Mouse (Mus musculus) adrenal gland, postnatal 4 days (tissue): ENCODE data around the gene Ush2a. TPM values are rescaled to one million over a fixed set of nuclear protein-coding genes. Genes with fewer than 3 reads are reported as not detected.

Experiments
- DNase-seq, 2 experiments: peaks; one replicate each; pipeline ENCODE4 v3.0.0; 2021 to 2022; ENCODE audit warnings: low spot score in 2 of 2, mixed read lengths in 2 of 2
- total RNA-seq, 2 experiments: library from RNA; stranded (reverse); gene quantifications; 2 replicates each; pipeline ENCODE4 v1.2.3; 2021

Ush2a gene
- total RNA-seq, 2 experiments from 2014 or later, result 0.08 to 0.17 TPM

DNA sequence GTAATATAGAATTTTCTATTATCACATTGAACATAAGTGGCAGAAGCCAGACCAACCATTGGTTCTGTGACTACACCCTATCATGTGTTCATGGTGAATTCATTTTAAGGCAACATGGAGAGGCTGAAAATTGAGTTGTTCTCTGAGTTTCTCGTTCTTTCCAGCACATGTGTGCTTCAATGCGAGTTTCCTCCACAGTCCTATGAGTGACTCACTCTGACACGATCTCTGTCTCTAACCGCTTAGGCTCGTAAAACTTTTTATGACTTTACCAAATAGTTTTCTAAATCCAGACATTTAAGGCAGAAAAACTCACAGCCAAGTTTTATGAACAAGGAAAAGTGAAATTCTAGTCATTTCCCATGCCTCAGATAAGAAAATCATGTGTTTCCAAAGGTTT is 597.9 kb downstream of the Ush2a start:
- DNase-seq, result no peak

- no peak for DNase-seq
Observed at GRCm38 (mm10) chr1:188865881-188866280, 604.1 kb downstream of the Ush2a start.

- DNase-seq, result no peak
Observed at GRCm38 (mm10) chr1:188866515-188866914, 604.7 kb downstream of the Ush2a start.

GRCm38 (mm10) chr1:188878531-188879055 is 616.8 kb downstream of the Ush2a start:
- DNase-seq, result no peak

DNA sequence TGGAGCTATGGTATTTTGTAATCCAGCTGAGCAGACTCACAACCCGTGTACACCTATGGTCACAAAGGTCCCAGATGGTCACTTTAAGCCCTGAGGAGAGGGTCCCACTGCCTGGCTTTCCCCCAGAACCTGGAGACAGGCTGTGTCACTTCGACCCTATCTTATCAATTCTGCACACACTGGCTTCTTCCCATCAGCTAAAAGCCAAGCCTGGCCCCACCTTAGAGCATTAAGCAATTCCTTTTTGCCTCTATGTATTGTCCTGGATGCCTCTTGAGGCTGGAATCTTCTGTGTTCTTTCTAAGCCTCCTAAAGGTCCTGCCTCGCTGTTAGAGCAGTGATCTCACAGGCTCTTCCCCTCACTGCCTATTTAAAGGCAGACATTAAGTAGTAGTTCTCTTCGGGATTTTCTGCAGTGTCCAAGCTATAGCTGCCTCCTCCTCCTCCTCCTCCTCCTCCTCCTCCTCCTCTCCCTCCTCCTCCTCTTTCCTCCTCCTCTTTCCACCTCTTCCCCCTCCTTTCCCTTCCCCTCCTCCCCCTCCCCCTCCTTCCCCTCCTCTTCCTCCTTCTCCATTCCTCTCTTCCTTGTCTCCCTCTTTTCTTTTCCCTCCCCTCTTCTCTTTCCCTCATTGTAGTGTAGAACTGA is 635.2 kb downstream of the Ush2a start:
- no peak for DNase-seq

- no peak for DNase-seq
Observed at GRCm38 (mm10) chr1:188904091-188904490, 642.3 kb downstream of the Ush2a start.

- no peak for DNase-seq
Observed at GRCm38 (mm10) chr1:188906175-188906574, 644.4 kb downstream of the Ush2a start.

GRCm38 (mm10) chr1:188910656-188911055 is 648.8 kb downstream of the Ush2a start:
- no peak for DNase-seq

GRCm38 (mm10) chr1:188919946-188920345 is 658.1 kb downstream of the Ush2a start:
- no peak for DNase-seq

DNA sequence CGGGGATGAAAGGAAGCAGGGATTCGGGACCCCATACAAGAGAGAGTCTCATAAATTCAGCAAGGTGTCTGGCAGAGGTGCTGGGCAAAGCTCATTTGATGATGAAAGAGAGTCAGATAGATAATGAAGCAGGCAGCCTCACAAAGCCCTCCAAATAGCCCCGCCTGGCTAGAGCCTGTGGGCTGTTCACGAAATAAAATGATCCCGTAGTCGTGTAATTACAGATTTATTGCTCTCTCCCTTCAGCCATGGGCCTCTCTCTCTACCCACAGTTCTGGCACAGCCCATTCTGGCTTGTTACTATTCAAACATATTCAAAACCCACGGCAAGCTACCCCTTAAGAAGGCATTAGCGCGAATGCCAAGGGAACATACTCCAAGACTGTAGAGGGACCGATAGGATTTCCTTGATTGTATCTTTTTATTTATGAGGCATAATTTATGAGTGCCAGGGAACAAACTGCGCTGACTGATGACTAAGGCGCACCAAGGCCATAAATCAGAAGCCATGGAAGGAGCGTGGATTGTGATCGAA is 675.5 kb downstream of the Ush2a start:
- DNase-seq, result no peak

DNA sequence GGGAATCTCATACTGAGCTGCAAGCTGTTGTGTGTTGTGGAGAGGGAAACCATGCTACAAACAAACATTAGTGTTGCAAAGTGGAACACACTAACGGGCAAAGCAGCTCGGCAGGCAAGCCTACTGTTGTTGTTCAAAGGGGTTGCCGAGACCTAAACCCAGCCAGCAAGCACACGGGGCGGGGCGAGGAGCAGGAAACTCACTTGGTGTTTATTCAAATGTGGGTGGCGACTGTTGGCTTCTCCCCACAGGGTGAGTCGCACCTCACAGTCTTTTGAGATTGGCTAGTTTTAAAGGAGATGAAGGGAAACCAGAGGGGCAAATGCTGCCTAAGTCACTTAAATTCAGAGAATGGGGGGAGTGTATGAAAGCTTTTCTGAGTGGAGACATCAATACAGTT is 683.5 kb downstream of the Ush2a start:
- no peak for DNase-seq

DNA sequence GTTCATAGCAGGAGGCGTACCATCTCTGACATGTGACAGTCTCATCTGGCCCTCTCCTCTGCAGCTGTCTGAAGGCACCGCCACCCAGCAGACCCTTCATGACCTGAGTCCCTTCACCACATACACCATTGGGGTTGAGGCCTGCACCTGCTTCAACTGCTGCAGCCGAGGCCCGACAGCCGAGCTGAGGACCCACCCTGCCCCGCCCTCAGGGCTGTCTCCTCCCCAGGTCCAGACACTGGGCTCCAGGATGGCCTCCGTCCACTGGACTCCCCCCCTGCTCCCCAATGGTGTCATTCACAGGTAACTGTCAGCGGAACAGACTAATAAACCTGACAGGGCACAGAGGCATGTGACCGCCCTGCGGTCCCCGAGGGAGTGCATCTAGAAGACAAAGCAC is 685.0 kb downstream of the Ush2a start:
- DNase-seq, result no peak

DNA sequence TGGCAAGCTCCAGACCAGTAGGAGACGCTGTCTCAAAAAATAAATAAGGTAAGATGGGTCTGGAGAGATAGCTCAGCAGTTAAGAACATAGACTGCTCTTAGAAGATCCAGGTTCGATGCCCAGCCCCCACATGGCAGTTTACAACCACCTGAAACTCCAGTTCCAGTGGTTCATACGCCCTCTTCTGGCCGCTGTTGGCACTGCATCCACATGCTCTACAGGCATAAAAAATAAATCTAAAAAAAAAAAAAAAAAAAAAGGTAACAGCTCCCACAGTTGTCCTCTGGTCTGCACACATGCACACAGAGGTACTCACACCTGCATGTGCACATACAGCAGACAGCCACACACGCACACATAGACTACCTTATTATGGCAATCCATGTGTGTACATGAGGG is 686.0 kb downstream of the Ush2a start:
- DNase-seq, result no peak

GRCm38 (mm10) chr1:188948276-188948675 is 686.5 kb downstream of the Ush2a start:
- DNase-seq, result no peak

GRCm38 (mm10) chr1:188951091-188951490 is 689.3 kb downstream of the Ush2a start:
- no peak for DNase-seq

DNA sequence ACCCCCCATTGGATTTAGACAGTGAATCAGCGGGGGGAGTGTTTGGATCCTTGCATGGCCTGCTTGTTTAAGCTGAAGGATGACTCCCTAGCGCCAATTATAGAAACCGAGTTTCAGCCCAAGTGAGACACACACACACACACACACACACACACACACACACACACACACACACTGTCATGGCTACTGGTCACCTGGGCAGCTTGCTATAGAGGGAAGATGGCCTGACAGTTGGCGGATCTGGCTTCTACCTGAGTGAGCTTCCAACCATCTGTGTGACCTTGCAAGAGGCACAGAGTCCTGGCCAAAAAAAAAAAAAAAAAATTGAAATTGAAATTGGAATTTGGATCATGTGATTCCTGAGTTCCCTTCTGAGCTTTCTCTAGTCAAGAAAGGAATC is 690.7 kb downstream of the Ush2a start:
- DNase-seq, result no peak

- no peak for DNase-seq
Observed at GRCm38 (mm10) chr1:188973078-188973477, 711.3 kb downstream of the Ush2a start.

DNA sequence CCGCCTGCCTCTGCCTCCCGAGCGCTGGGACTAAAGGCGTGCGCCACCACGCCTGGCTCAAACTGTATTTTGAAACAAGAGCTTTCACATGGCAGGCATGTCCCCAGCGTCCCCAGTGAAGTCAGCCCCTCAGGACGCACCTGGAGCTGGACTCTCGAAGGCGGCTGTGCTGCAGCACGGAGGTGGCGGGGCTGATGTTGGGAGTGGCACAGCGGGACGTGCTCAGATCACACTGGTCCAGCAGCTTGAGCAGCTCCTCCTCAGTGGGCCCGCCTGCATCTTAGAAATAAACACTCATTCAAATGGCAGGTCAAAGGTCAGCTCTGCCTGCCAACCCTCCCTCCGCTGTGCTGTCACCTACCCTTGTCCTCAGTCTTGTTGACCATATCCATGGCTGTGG is 712.1 kb downstream of the Ush2a start:
- no peak for DNase-seq

DNA sequence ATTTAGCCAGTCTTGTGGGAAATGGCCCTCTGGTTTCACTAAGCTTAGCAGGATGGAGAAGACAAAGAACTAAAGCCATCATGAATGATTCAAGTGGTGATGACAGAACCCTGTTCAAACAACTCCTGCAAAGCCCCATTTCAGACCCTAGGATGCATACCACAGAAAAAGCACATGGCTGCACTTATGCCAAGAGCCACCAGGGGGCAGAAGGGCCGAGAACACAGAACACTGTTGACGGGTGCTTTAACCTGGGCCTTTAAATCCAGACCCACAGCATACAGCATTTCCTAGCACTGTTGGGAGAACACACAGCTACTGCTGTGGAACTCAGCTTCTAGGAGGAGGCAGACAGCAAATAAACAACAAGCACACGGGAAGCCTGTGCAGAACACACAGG is 718.2 kb downstream of the Ush2a start:
- peak in 1 of 2 experiments; percentile 26 for DNase-seq

GRCm38 (mm10) chr1:188993218-188993617 is 731.4 kb downstream of the Ush2a start:
- DNase-seq, result no peak

- DNase-seq, result no peak
Observed at GRCm38 (mm10) chr1:188997921-188998320, 736.1 kb downstream of the Ush2a start.

DNA sequence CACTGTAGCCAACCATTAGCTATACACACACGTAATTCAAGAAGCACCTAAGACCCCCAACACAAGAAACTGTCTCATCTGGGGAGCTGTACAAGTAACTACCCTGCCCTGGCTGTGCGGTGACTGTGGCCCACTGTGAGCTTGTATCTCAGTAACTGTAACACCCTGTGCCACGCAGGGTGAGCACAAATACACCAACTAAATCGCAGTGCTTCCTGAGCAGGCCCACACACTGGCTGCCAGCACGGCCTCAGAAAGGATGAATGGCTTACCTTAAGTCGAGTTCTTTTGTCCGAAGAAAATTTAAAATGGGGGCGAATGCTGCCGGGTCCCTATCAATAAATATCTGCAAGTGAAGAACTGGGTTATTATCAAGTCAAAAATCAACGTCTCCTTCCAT is 738.2 kb downstream of the Ush2a start:
- no peak for DNase-seq

GRCm38 (mm10) chr1:189001815-189002214 is 740.0 kb downstream of the Ush2a start:
- DNase-seq, result no peak
